Mouse (Mus musculus): ENCODE results near the gene Dact3. TPM values are rescaled to one million over a fixed set of nuclear protein-coding genes. Genes with fewer than 3 reads are reported as not detected.
A peak's percentile ranks its signal among the peaks of the same experiment; 100 is the strongest.

Gene Dact3
- total RNA-seq (2021), result 100 to 1,000 TPM; 115 to 120 TPM
- long read RNA-seq, experiment 1, transcript Dact3-201 (4 exons, 2,989 nt), result major isoform, 161 of 192 reads
- long read RNA-seq, experiment 1, partial matches to known transcripts, result 8 of 192 reads
- long read RNA-seq, experiment 1, other reads (novel, unspliced or antisense), result 23 of 192 reads
- long read RNA-seq, experiment 2, transcript Dact3-201 (4 exons, 2,989 nt), result major isoform, 154 of 199 reads
- long read RNA-seq, experiment 2, partial matches to known transcripts, result 36 of 199 reads
- long read RNA-seq, experiment 2, other reads (novel, unspliced or antisense), result 9 of 199 reads

- DNase-seq (ENCODE audit: low spot score in 2 of 2), result no peak
These were observed at the start of gene Dact3 for GRCm38 (mm10) chr7:16875310-16875325. Gene Dact3, plus strand, starts transcription at chr7:16875317.

GRCm38 (mm10) chr7:16825785-16826184 is 49.3 kb upstream of the Dact3 start:
- DNase-seq (ENCODE audit: low spot score in 2 of 2), result no peak

GRCm38 (mm10) chr7:16826571-16826970 is 48.5 kb upstream of the Dact3 start:
- DNase-seq (ENCODE audit: low spot score in 2 of 2), result no peak

GRCm38 (mm10) chr7:16827274-16827673 is 47.8 kb upstream of the Dact3 start:
- DNase-seq (ENCODE audit: low spot score in 2 of 2), result no peak

GRCm38 (mm10) chr7:16830449-16830848 is 44.7 kb upstream of the Dact3 start:
- no peak for DNase-seq (ENCODE audit: low spot score in 2 of 2)

GRCm38 (mm10) chr7:16837916-16838803 is 37.0 kb upstream of the Dact3 start:
- no peak for DNase-seq (ENCODE audit: low spot score in 2 of 2)

- DNase-seq (ENCODE audit: low spot score in 2 of 2), result no peak
These were observed 36.2 kb upstream of the Dact3 start for GRCm38 (mm10) chr7:16838804-16839426.

GRCm38 (mm10) chr7:16839427-16840108 is 35.5 kb upstream of the Dact3 start:
- DNase-seq (ENCODE audit: low spot score in 2 of 2), result no peak

- no peak for DNase-seq (ENCODE audit: low spot score in 2 of 2)
These were observed 35.0 kb upstream of the Dact3 start for GRCm38 (mm10) chr7:16840109-16840491.

- DNase-seq (ENCODE audit: low spot score in 2 of 2), result no peak
These were observed 34.0 kb upstream of the Dact3 start for GRCm38 (mm10) chr7:16841078-16841477.

- DNase-seq (ENCODE audit: low spot score in 2 of 2), result no peak
These were observed 33.3 kb upstream of the Dact3 start for GRCm38 (mm10) chr7:16841561-16842560.

GRCm38 (mm10) chr7:16842645-16843063 is 32.5 kb upstream of the Dact3 start, which contains the start of gene Prkd2:
Gene Prkd2, plus strand, starts transcription at chr7:16842902.
- peak; percentile 88 to 92 for DNase-seq (ENCODE audit: low spot score in 2 of 2)

GRCm38 (mm10) chr7:16843441-16844171 is 31.5 kb upstream of the Dact3 start:
- no peak for DNase-seq (ENCODE audit: low spot score in 2 of 2)

GRCm38 (mm10) chr7:16844696-16845071 is 30.4 kb upstream of the Dact3 start:
- DNase-seq (ENCODE audit: low spot score in 2 of 2), result no peak

- DNase-seq (ENCODE audit: low spot score in 2 of 2), result no peak
These were observed 29.9 kb upstream of the Dact3 start for GRCm38 (mm10) chr7:16845072-16845819.

- DNase-seq (ENCODE audit: low spot score in 2 of 2), result no peak
These were observed 29.3 kb upstream of the Dact3 start for GRCm38 (mm10) chr7:16845820-16846167.

GRCm38 (mm10) chr7:16846775-16847174 is 28.3 kb upstream of the Dact3 start:
- DNase-seq (ENCODE audit: low spot score in 2 of 2), result no peak

GRCm38 (mm10) chr7:16847507-16847906 is 27.6 kb upstream of the Dact3 start:
- DNase-seq (ENCODE audit: low spot score in 2 of 2), result no peak

- peak; percentile 75 to 76 for DNase-seq (ENCODE audit: low spot score in 2 of 2)
These were observed 26.5 kb upstream of the Dact3 start for GRCm38 (mm10) chr7:16848579-16848978.
